Mouse (Mus musculus): ENCODE results near the gene B020031M17Rik. TPM values are rescaled to one million over a fixed set of nuclear protein-coding genes. Genes with fewer than 3 reads are reported as not detected.

The B020031M17Rik gene
- 0.71 to 0.81 TPM in 2 of 4 replicates, not detected in the others for total RNA-seq (2023; ENCODE audit: inconsistent age)

DNA sequence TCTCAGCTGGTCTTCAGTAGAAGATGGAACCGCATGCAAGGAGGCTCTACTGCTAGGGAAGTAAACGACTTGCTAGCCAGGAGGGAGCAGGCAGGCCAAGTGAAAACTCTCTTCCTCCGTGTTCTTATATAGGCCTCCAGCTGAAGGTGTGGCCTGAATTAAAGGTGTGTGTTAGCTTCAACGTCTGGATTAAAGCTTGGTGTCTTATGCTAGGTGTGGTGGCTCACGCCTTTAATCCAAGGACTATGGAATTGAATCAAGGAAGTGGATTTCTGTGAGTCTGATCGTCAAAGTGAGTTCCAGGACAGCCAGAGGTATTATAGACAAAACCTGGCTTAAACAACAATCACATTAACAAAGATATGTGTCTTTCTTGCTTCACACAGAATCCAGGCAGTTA is at the start of gene B020031M17Rik:
Gene B020031M17Rik (minus strand): TSS at position 101 of the 400 bp plus-strand sequence.

DNA sequence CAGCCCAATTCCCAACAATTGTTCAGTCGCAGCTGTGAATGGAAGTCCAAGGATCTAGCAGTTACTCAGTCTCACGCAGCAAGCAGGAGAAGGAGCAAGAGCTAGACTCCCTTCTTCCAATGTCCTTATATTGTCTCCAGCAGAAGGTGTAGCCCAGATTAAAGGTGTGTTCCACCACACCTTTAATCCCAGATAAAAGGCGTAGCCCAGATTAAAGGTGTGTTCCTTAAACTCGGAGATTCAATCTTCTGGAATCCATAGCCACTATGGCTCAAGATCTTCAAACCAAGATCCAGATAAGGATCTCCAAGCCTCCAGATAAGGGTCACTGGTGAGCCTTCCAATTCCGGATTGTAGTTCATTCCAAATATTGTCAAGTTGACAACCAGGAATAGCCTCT is 21.4 kb downstream of the B020031M17Rik start, which contains the start of gene Gm21761:
Gene Gm21761 (minus strand): TSS at position 101 of the 400 bp plus-strand sequence.

Other genes starting within 250 kb of the B020031M17Rik start
- gene Nim1k, start 194.9 kb downstream of the B020031M17Rik start, total RNA-seq (2023; ENCODE audit: inconsistent age), result 0.15 to 0.26 TPM in 2 of 4 replicates, not detected in the others
- gene Zfp131, start 159.9 kb downstream of the B020031M17Rik start, total RNA-seq (2023; ENCODE audit: inconsistent age), result 64.7 to 74.1 TPM (median 68.2 TPM) in 4 replicates
- not detected in 4 replicates for gene AF067063, start 120.6 kb downstream of the B020031M17Rik start, total RNA-seq (2023; ENCODE audit: inconsistent age)
- gene D13Ertd608e, start 114.8 kb downstream of the B020031M17Rik start, total RNA-seq (2023; ENCODE audit: inconsistent age), result 1.0 TPM in 1 of 4 replicates, not detected in the others
- gene Tcstv1, start 56.0 kb downstream of the B020031M17Rik start, total RNA-seq (2023; ENCODE audit: inconsistent age), result not detected in 4 replicates
- not detected in 4 replicates for gene Gm21761, start 21.5 kb downstream of the B020031M17Rik start, total RNA-seq (2023; ENCODE audit: inconsistent age)
- not detected in 4 replicates for gene Gm36079, start 76.2 kb upstream of the B020031M17Rik start, total RNA-seq (2023; ENCODE audit: inconsistent age)
- gene Gm21188, start 101.4 kb upstream of the B020031M17Rik start, total RNA-seq (2023; ENCODE audit: inconsistent age), result 0.36 TPM in 1 of 4 replicates, not detected in the others
- not detected in 4 replicates for gene Gm20767, start 189.4 kb upstream of the B020031M17Rik start, total RNA-seq (2023; ENCODE audit: inconsistent age)
- gene Gm21818, start 221.6 kb upstream of the B020031M17Rik start, total RNA-seq (2023; ENCODE audit: inconsistent age), result not detected in 4 replicates

All from B cell, adult (primary cell).